19 mouse cellular contexts compared by ENCODE assay signal in genomic region chr17:75349602-75350001, GRCm38 (mm10).
DNase-seq lines count a peak whose midpoint lies in the region; ATAC-seq and TF ChIP-seq lines count a peak whose summit lies in the region.
"Had no signal": no experiment of that assay in that cellular context is flagged by ENCODE, and none has a peak within 500 bp of the region (broad histone marks: within the 10 kb centered on the region; RNA-seq: fewer than 3 reads in every experiment).

No protein-coding gene starts in this region.

- H3K27ac ChIP-seq in heart, embryonic 10.5 days = no peak overlapping the region
- peak overlapping the region; percentile 55 for H3K27ac ChIP-seq in left cerebral cortex, adult 2 months
- H3K27ac ChIP-seq: embryonic facial prominence, embryonic 10.5 days; embryonic facial prominence, embryonic 12.5 days; forebrain, embryonic 13.5 days; forebrain, embryonic 15.5 days had no signal

- no peak for TF ChIP-seq POLR2A in myocyte (IDR thresholded peaks at IDR 0.05; ENCODE audit: insufficient read length, low read depth)

- no peaks in the 10 kb centered on the region for H3K79me2 ChIP-seq in myocyte (ENCODE audit: control insufficient read depth, insufficient read depth)

- DNase-seq in heart, embryonic 10.5 days (ENCODE audit: low spot score) = peak; percentile 24
- DNase-seq in heart, adult 11 months = no peak
- no peak for DNase-seq in left cerebral cortex, adult 2 months (ENCODE audit: extremely low spot score in 1 of 2, low spot score in 2 of 2)
- DNase-seq in left cerebral cortex, adult 8-10 months (ENCODE audit: low spot score in 2 of 2) = no peak
- DNase-seq in lung, postnatal 14 days = no peak
- no peak for DNase-seq in frontal cortex, adult 2 months (ENCODE audit: extremely low spot score in 1 of 2, low spot score in 1 of 2)
- DNase-seq: adrenal gland, postnatal 25 days; B cell, adult 2 months; cerebellum, adult 11 months; cerebellum, adult 18-20 months; cerebellum, adult 8-10 months; cerebellum, postnatal 10 days; cerebellum, postnatal 25 days had no signal

- H3ac ChIP-seq in myocyte (ENCODE audit: control insufficient read depth, insufficient read length) = no peak overlapping the region

- 0 out of 2 replicates have a peak, but pooled peaks cover 3% of the 10 kb centered on the region for H3K9me3 ChIP-seq in heart, embryonic 10.5 days
- H3K9me3 ChIP-seq: forebrain, embryonic 13.5 days; forebrain, embryonic 15.5 days had no signal

- H3K36me3 ChIP-seq in heart, embryonic 10.5 days = peaks cover 20% of the 10 kb centered on the region
- H3K36me3 ChIP-seq in myocyte (ENCODE audit: control insufficient read depth, insufficient read depth) = no peaks in the 10 kb centered on the region
- H3K36me3 ChIP-seq: forebrain, embryonic 15.5 days had no signal

- H3K27me3 ChIP-seq in heart, embryonic 10.5 days (ENCODE audit: insufficient read depth, poor library complexity, severe bottlenecking) = no peaks in the 10 kb centered on the region
- H3K27me3 ChIP-seq in myocyte (ENCODE audit: control insufficient read depth, insufficient read depth, insufficient read length) = no peaks in the 10 kb centered on the region
- H3K27me3 ChIP-seq: embryonic facial prominence, embryonic 12.5 days; forebrain, embryonic 13.5 days; forebrain, embryonic 15.5 days had no signal

- H3K4me1 ChIP-seq in heart, embryonic 10.5 days = peaks cover 15% of the 10 kb centered on the region
- H3K4me1 ChIP-seq: embryonic facial prominence, embryonic 10.5 days; embryonic facial prominence, embryonic 12.5 days; forebrain, embryonic 13.5 days; forebrain, embryonic 15.5 days had no signal

- TF ChIP-seq CTCF in left cerebral cortex, adult 2 months (IDR thresholded peaks at IDR 0.05) = no peak

- intact Hi-C loops in left cerebral cortex, adult 2 months (cut with DNase I) = no loop called here

- no peak overlapping the region for H3K4me3 ChIP-seq in heart, embryonic 10.5 days
- no peak overlapping the region for H3K4me3 ChIP-seq in left cerebral cortex, adult 2 months
- H3K4me3 ChIP-seq in myocyte = no peak overlapping the region
- H3K4me3 ChIP-seq: embryonic facial prominence, embryonic 10.5 days; embryonic facial prominence, embryonic 12.5 days; forebrain, embryonic 13.5 days; forebrain, embryonic 15.5 days had no signal

- WGBS in heart, embryonic 10.5 days = 89% methylated on average over 3 of the region's 3 CpGs

- H3K4me2 ChIP-seq in myocyte (ENCODE audit: low read depth) = peak overlapping the region; percentile 21
- H3K4me2 ChIP-seq: embryonic facial prominence, embryonic 12.5 days; forebrain, embryonic 13.5 days; forebrain, embryonic 15.5 days had no signal

- peak; percentile 36; the same call in 1 of the 2 replicates for ATAC-seq in megakaryocyte, adult 5-6 weeks (ENCODE audit: poor library complexity, severe bottlenecking)
- ATAC-seq: forebrain, embryonic 13.5 days; forebrain, embryonic 15.5 days had no signal

TF ChIP-seq in myocyte, 11 proteins besides CTCF, POLR2A, EP300 and RAD21:
- TF ChIP-seq REST (IDR thresholded peaks at IDR 0.05; ENCODE audit: insufficient read depth, insufficient read length) (no peak), MYOD1 (IDR thresholded peaks at IDR 0.05; ENCODE audit: control insufficient read depth in 1 of 3, insufficient read length in 2 of 3, low read depth in 2 of 3) (peak; percentile 58 to 81 (median 76))
